Mouse (Mus musculus): ENCODE measurements around the gene Ssr4. TPM values are rescaled to one million over a fixed set of nuclear protein-coding genes. Genes with fewer than 3 reads are reported as not detected.

Gene Ssr4
- polyA plus RNA-seq, 1 experiment from 2014 or later: 138 TPM

DNA sequence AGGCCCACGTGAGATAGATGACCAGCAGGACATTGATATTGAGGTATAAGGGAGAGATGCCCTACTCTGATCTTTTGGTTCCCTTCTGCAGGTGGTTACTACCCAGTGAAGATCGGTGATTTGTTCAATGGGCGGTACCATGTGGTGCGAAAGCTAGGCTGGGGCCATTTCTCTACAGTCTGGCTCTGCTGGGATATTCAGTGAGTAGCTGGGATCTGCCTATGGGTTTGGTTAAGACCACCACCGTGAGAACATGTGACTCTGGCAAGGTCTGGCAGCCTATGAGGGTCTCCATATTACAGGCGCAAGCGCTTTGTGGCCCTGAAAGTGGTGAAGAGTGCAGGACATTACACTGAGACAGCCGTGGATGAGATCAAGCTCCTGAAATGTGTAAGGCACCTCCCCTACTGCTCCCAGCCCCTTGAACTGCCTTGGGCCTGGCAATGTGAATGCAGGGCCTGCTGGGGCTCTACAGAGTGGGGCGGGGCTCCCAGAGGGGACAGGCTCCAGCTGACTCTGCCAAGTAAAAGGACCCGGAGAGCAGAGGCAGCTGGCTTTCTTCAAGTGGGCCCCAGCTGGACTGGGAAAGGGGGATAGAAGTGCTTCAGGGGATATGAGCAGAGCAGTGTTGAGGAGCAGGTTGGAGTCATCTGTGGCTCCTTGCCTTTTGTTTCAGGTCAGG lies 11.9 kb upstream of the Ssr4 start:
- Histone ChIP-seq H3K4me3 (no peak overlapping the region), H3K27ac (no peak overlapping the region), H3K36me3 (peaks cover 22% of the 10 kb centered on the region), H3K9me3 (replicated peaks) (no peaks in the 10 kb centered on the region), H3K4me1 (peaks cover 4% of the 10 kb centered on the region; the same call in 1 of the 2 replicates), H3K4me2 (replicated peaks) (no peak overlapping the region), H3K27me3 (no peaks in the 10 kb centered on the region), H3K9ac (no peak overlapping the region)
- WGBS: 75% methylated on average over 10 of the region's 10 CpGs
- peak; percentile 62 for ATAC-seq (ENCODE audit: low FRiP score)

DNA sequence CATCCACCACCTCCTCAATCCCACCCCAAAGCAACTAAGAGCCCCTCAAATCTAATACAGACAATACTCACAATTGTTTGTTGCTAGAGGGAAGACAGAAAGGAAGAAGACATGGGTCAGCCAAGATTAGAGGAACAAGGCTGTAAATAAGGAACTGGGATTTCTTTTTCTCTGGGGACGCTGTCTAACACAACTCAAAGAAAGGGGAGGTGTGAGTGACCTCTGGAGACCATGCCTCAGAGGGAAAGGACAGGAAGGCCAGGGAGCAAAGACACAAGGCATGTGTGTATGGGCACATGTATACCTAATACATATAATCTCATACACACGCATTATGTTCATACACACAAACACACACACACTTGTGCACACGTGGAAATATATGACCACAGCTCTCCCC lies 4.6 kb upstream of the Ssr4 start:
- Histone ChIP-seq H3K27ac (no peak overlapping the region), H3K36me3 (peaks cover 37% of the 10 kb centered on the region), H3K9ac (no peak overlapping the region), H3K4me2 (replicated peaks) (no peak overlapping the region), H3K4me1 (peaks cover 2% of the 10 kb centered on the region; the same call in 1 of the 2 replicates), H3K9me3 (replicated peaks) (no peaks in the 10 kb centered on the region), H3K4me3 (no peak overlapping the region), H3K27me3 (no peaks in the 10 kb centered on the region)
- no peak for ATAC-seq (ENCODE audit: low FRiP score)
- WGBS: 93% methylated on average over 3 of the region's 3 CpGs

- peak overlapping the region; percentile 91; the same call in 1 of the 2 replicates for H3K27ac ChIP-seq
- no peak for ATAC-seq (ENCODE audit: low FRiP score)
These were observed 1.2 kb upstream of the Ssr4 start for GRCm38 (mm10) chrX:73785666-73786065.

DNA sequence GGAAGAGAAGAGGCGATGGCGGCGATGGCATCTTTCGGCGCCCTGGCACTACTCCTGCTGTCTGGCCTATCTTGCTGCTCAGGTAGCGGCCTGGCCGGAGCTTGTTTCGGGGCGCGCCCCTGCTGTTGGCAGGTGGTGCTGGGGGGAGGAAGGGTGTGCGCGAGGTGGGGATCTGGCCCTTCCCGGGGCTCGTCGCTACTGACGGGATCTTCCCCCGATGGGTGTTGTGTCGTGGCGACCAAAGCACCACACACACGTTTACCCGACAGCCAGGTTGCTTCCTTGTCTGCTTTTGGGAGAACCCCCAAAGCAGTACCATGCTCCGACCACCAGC lies 364 bp downstream of the Ssr4 start:
- H3K4me1 ChIP-seq: peaks cover 14% of the 10 kb centered on the region
- no peaks in the 10 kb centered on the region; the same call in 1 of the 2 replicates for H3K36me3 ChIP-seq
- 23% methylated on average over 20 of the region's 22 CpGs for WGBS
- H3K9me3 ChIP-seq (replicated peaks): no peaks in the 10 kb centered on the region
- H3K4me3 ChIP-seq: peak overlapping the region; percentile 50
- peak overlapping the region; percentile 79 for H3K9ac ChIP-seq
- H3K4me2 ChIP-seq (replicated peaks): peak overlapping the region; percentile 61
- no peaks in the 10 kb centered on the region for H3K27me3 ChIP-seq
- H3K27ac ChIP-seq: peak overlapping the region; percentile 76
- ATAC-seq (ENCODE audit: low FRiP score): no peak; the same call in 1 of the 2 replicates

More at GRCm38 (mm10) chrX:73785666-73786065, 1.2 kb upstream of the Ssr4 start:
- no peaks in the 10 kb centered on the region for H3K9me3 ChIP-seq (replicated peaks)
- peak overlapping the region; percentile 65 for H3K9ac ChIP-seq
- no peaks in the 10 kb centered on the region for H3K27me3 ChIP-seq
- H3K4me2 ChIP-seq (replicated peaks): peak overlapping the region; percentile 58
- H3K4me3 ChIP-seq: peak overlapping the region; percentile 50
- peaks cover 8% of the 10 kb centered on the region; the same call in 1 of the 2 replicates for H3K36me3 ChIP-seq
- peaks cover 14% of the 10 kb centered on the region for H3K4me1 ChIP-seq

DNA sequence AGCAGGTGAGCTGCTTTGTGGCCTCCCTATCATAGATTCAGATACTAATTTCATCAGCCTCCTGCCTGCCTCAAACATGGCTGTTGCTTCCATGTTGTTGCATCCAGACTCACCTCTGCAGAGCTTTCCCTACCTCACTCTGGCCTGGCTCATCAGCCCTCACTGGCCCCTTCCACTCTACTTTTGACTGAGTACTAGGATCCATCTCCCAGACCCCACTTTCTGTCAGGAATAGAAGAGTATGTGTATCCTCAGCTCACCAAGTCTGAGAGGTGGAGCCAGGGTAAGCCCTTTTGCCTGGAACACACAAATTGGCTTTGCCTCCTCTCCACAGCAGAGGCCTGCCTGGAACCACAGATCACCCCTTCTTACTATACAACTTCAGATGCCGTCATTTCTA lies 1.7 kb downstream of the Ssr4 start:
- no peak overlapping the region for H3K27ac ChIP-seq
- 96% methylated on average over 1 of the region's 1 CpGs for WGBS
- no peaks in the 10 kb centered on the region; the same call in 1 of the 2 replicates for H3K36me3 ChIP-seq
- peak overlapping the region; percentile 79; the same call in 1 of the 2 replicates for H3K9ac ChIP-seq
- ATAC-seq (ENCODE audit: low FRiP score): no peak
- no peaks in the 10 kb centered on the region for H3K9me3 ChIP-seq (replicated peaks)
- H3K4me1 ChIP-seq: peaks cover 14% of the 10 kb centered on the region
- no peak overlapping the region for H3K4me3 ChIP-seq
- H3K4me2 ChIP-seq (replicated peaks): peak overlapping the region; percentile 61
- no peaks in the 10 kb centered on the region for H3K27me3 ChIP-seq

GRCm38 (mm10) chrX:73793039-73793438 lies 6.2 kb downstream of the Ssr4 start:
- Histone ChIP-seq H3K4me3 (no peak overlapping the region), H3K4me1 (peaks cover 9% of the 10 kb centered on the region), H3K36me3 (peaks cover 6% of the 10 kb centered on the region), H3K27me3 (no peaks in the 10 kb centered on the region), H3K4me2 (replicated peaks) (no peak overlapping the region), H3K9me3 (replicated peaks) (no peaks in the 10 kb centered on the region), H3K27ac (no peak overlapping the region), H3K9ac (no peak overlapping the region)
- ATAC-seq (ENCODE audit: low FRiP score): no peak

GRCm38 (mm10) chrX:73793505-73793904 lies 6.7 kb downstream of the Ssr4 start:
- 0 out of 2 replicates have a peak, but pooled peaks have one; percentile 15 for ATAC-seq (ENCODE audit: low FRiP score)
- Histone ChIP-seq H3K4me2 (replicated peaks) (no peak overlapping the region), H3K4me3 (no peak overlapping the region), H3K36me3 (peaks cover 6% of the 10 kb centered on the region), H3K4me1 (peaks cover 5% of the 10 kb centered on the region), H3K9ac (no peak overlapping the region), H3K9me3 (replicated peaks) (no peaks in the 10 kb centered on the region), H3K27me3 (no peaks in the 10 kb centered on the region), H3K27ac (no peak overlapping the region)
- 22% methylated on average over 1 of the region's 1 CpGs for WGBS

DNA sequence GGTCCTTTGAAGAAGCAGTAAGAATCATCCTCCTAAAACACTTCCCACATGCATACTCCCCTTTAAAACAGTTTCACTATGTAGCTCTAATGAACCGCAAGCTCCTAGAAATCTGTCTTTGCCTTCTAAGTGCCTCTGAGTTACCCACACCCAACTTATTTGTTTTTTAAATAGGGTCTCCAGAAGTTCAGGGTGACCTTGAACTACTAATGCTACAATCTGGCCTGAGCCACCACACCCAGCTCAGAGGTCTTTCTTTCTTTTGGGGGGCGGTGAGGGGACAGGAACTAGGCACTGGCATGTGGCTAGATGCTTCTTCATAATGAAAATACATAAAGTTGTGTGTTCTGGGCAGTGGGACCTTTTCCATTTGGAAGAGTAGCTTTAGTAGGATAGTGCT lies 10.7 kb downstream of the Ssr4 start:
- H3K9me3 ChIP-seq (replicated peaks): no peaks in the 10 kb centered on the region
- no peaks in the 10 kb centered on the region for H3K27me3 ChIP-seq
- 88% methylated on average over 2 of the region's 2 CpGs for WGBS
- no peak for ATAC-seq (ENCODE audit: low FRiP score)
- H3K4me1 ChIP-seq: no peaks in the 10 kb centered on the region
- H3K36me3 ChIP-seq: peaks cover 6% of the 10 kb centered on the region; the same call in 1 of the 2 replicates
- H3K9ac ChIP-seq: no peak overlapping the region
- H3K4me3 ChIP-seq: no peak overlapping the region
- H3K4me2 ChIP-seq (replicated peaks): no peak overlapping the region
- no peak overlapping the region for H3K27ac ChIP-seq

- 42% methylated on average over 9 of the region's 9 CpGs for WGBS
- Histone ChIP-seq H3K36me3 (peaks cover 6% of the 10 kb centered on the region; the same call in 1 of the 2 replicates), H3K9me3 (replicated peaks) (no peaks in the 10 kb centered on the region), H3K27ac (no peak overlapping the region), H3K27me3 (no peaks in the 10 kb centered on the region), H3K4me3 (no peak overlapping the region), H3K4me1 (no peaks in the 10 kb centered on the region), H3K9ac (no peak overlapping the region), H3K4me2 (replicated peaks) (no peak overlapping the region)
- peak; percentile 71 for ATAC-seq (ENCODE audit: low FRiP score)
These were observed 11.7 kb downstream of the Ssr4 start for GRCm38 (mm10) chrX:73798502-73798901.

GRCm38 (mm10) chrX:73805814-73806213 lies 19.0 kb downstream of the Ssr4 start:
- Histone ChIP-seq H3K4me3 (no peak overlapping the region), H3K36me3 (no peaks in the 10 kb centered on the region), H3K4me1 (no peaks in the 10 kb centered on the region), H3K9me3 (replicated peaks) (no peaks in the 10 kb centered on the region), H3K27ac (peak overlapping the region; percentile 17; the same call in 1 of the 2 replicates), H3K9ac (no peak overlapping the region), H3K4me2 (replicated peaks) (no peak overlapping the region), H3K27me3 (no peaks in the 10 kb centered on the region)
- 56% methylated on average over 1 of the region's 1 CpGs for WGBS
- no peak for ATAC-seq (ENCODE audit: low FRiP score)

DNA sequence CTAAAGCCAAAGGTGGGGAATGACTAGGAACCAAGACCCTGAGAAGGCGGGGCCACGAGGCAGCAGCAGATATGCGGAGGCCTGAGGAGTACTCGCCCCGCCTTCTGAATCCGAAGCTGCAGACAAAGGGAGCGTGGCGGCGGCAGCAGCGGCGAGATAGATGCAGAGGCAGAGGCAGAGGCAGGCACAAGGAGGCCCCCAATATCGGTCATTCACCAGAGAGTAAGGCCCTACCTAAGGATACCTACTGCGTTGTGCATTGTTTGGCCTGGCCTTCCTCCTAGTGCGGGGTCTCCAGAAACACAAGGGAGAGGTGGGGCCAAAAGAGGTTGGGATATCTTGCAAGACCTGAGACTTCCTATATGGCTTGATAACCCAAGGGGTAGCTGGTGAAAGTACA lies 28.2 kb downstream of the Ssr4 start:
- Histone ChIP-seq H3K27me3 (no peaks in the 10 kb centered on the region), H3K4me2 (replicated peaks) (peak overlapping the region; percentile 44), H3K4me1 (no peaks in the 10 kb centered on the region), H3K27ac (peak overlapping the region; percentile 79), H3K36me3 (no peaks in the 10 kb centered on the region), H3K4me3 (peak overlapping the region; percentile 25), H3K9ac (peak overlapping the region; percentile 59), H3K9me3 (replicated peaks) (no peaks in the 10 kb centered on the region)
- WGBS: 17% methylated on average over 14 of the region's 14 CpGs
- ATAC-seq (ENCODE audit: low FRiP score): peak; percentile 85

- Histone ChIP-seq H3K9ac (no peak overlapping the region), H3K9me3 (replicated peaks) (no peaks in the 10 kb centered on the region), H3K4me1 (no peaks in the 10 kb centered on the region), H3K4me2 (replicated peaks) (no peak overlapping the region), H3K27me3 (no peaks in the 10 kb centered on the region), H3K36me3 (no peaks in the 10 kb centered on the region), H3K4me3 (no peak overlapping the region), H3K27ac (no peak overlapping the region)
- 61% methylated on average over 3 of the region's 3 CpGs for WGBS
- ATAC-seq (ENCODE audit: low FRiP score): no peak
These were observed 29.9 kb downstream of the Ssr4 start for GRCm38 (mm10) chrX:73816596-73817314.

Measured in hindbrain, embryonic 12.5 days (tissue).